Mouse (Mus musculus) layer of hippocampus, adult 9-11 months (tissue): ENCODE data around the gene Hoxa10.

Source experiments
- DNase-seq: peaks from one replicate; pipeline ENCODE4 v3.0.0; 2022

Gene Hoxa10

DNA sequence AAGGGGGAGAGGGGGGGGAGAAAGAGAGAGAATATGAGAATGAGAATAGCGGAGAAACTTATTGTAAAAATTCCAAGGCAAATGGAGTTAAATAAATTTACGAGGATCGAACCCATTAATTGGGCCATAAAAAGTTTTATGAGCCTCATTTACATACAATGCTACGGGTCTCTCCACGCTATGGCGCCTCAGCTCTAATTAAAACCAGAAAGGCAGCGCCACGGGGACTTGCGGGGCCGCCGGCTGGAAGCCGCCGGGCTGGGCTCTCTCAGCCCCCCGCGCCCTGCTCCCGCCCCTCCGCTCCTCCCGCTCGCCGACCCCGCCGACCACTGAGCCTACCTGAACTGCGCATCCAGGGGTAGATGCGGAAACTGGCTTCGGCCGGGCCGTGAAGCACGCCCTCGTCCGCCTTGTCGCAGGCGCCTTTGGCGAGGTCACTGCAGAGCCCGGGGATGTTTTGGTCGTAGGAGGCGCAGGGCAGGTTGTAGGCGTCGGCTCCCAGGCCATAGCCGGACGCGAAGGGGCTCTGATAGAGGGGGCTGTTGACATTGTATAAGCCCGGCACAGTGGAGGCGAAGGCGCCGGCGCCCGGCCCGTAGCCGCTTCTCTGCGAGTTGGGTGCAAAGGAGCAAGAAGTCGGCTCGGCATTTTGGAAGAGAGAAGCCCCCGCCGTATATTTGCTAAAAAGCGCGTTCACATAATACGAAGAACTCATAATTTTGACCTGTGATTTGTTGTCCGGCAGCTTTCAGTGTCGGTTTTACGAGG lies 23.8 kb downstream of the Hoxa10 start:
- no peak for DNase-seq

DNA sequence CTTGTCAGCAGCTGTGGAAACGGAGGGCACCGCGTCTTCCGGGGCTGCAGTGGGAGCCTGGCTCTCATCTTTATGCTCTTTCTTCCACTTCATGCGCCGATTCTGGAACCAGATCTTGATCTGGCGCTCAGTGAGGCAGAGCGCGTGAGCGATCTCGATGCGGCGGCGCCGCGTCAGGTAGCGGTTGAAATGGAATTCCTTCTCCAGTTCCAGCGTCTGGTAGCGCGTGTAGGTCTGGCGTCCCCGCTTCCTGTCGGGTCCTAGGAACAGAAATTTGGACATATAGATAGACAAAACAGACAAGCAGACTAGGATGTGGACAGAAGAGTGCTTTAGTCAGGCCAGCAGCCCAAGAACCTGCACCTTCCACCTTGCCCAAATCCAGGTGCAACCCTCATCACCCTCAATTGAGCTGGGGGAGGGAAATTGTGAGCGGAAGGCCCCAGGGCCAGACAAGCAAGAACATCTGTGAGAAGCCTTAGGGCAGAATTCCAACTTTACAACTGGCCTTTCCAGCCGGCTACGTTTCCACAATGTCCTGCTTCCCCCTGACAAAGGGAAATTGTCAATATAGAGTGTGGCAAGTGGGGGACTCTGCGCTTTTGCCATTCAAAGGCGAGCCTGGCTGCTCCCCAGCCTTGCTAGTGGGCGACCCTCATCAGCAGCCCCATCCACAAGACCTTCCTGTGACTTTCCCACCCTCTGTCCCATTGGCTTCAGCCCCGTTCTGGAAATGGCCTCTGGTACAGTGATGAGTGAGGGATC lies 24.7 kb downstream of the Hoxa10 start:
- no peak for DNase-seq

DNA sequence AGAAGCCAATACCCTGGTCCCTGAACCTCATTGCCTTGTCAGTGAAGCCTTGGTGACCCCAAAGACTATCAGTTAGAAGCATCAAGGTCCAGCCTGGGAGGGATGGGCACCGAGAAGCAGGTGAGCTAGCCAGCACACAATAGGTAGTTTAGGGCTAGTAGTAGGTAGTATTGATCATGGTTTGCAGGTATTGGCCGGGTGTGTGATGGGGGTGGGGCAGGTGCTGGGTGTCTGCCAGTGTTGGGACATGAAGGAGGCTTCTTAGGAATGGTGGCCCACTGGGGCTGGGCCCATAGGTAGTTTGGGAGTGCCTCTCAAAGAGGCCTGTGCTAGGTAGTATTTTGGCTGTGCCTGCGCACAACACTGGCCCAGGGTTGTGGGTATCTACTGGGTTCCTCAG lies 25.6 kb downstream of the Hoxa10 start:
- no peak for DNase-seq

DNA sequence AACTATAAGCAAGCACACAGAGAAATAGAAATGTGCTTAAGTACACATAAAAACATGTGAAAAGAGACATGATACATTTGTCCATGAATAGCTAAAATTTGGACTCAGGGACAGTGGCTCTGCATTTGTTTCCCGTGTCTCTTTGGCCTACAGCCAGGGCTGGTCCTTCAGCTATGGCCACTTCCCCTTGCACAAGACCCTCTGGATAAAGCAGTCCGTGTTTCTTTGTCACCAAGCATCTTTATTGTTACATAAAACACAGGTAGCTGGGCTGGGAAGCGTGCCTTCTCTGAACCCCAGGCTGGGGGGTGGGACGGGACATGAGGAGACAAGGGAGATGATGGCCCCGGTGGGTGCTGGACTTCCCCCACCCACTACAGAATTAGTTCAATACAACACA lies 26.4 kb downstream of the Hoxa10 start:
- DNase-seq = no peak

DNA sequence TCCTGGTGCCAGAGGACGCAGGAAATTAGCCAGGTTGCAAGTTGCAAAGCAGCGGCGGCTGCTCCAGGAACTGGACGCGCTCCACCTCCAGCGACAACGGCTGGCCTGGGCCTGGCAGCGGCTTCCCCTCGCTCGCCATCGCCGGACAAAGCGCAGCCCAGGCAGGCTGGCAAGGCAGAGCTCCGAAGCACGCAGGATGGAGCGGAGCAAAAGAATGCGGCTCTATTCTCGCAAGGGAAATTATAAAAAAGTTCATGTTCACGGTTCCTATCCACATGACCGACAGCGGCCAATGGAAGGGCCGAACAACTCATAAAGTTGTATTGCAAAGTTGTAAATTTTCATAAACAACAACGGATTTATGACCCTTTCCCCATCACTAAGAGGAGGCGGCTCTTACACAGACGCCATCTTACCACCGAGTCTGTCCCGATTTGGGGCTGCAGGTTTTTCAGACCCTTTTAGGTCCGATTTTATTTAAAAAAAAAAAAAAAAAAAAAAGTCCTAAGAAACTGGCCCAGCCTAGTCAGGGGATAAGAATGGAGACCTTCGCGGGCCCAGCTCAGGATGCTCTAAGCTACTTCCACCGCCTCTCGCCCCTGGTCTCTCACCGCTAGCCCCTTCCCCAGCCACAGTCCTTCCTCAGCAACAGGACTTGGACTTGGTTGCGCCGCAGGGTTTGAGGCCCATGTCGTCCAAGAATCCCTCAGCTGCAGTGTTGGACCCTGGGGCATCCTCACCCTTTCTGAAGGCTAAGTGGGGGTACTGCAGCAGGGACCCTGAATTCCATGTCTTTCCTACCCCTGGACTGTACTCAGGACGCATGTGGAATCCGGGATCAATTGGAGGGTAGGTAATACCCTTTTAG lies 27.3 kb downstream of the Hoxa10 start, which contains the start of the genes Hoxa3 and Gm28308:
Hoxa3 (minus strand) TSS at position 218 of the 868 bp plus-strand sequence.
Gm28308 (minus strand) TSS at position 221 of the 868 bp plus-strand sequence.
- DNase-seq = no peak

DNA sequence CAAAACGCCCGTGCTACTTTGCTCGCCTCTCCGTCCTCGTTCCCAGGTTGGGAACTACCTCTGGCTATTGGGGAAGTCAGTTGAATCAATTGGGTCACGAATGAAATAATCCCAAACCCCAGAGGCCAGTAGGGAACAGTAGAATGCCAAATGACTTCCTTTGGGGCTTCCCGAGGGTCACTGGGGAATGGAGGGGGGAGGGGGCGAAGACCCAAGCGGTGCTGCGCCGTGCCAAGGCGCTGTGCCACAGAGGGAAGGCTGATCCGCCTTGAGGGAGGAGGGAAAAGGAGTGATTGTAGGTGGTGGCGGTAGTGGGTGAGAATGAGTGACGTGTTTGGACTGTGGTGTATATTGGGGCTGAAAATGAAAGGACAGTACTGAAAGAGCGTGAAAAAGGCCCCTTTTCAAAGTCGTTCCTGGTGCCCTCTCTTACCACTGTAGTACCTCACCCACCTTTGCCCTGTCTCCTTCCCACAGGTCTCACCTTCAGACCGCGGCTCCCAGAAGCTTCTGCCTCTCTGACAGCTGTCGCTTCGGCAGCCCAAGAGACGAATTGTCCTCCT lies 28.0 kb downstream of the Hoxa10 start:
- no peak for DNase-seq

DNA sequence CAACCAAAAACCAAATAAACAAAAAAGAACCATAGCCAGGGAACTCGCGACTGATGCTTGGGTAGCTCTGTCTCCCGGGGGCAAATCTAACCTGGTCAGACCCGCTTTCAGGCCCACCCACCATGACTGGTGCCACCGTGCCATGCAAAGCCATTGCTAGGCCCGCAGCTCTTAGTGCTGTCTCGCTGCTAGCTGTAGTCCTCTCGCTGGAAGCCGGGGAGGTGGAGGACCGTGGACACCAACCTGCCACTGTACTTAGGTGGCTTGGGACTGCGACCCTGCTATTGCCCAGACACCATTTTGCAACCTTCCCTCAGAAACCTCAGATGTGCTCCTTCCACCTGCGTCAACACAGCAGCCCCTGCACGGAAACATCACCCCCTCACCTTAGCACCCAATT lies 28.7 kb downstream of the Hoxa10 start:
- no peak for DNase-seq

DNA sequence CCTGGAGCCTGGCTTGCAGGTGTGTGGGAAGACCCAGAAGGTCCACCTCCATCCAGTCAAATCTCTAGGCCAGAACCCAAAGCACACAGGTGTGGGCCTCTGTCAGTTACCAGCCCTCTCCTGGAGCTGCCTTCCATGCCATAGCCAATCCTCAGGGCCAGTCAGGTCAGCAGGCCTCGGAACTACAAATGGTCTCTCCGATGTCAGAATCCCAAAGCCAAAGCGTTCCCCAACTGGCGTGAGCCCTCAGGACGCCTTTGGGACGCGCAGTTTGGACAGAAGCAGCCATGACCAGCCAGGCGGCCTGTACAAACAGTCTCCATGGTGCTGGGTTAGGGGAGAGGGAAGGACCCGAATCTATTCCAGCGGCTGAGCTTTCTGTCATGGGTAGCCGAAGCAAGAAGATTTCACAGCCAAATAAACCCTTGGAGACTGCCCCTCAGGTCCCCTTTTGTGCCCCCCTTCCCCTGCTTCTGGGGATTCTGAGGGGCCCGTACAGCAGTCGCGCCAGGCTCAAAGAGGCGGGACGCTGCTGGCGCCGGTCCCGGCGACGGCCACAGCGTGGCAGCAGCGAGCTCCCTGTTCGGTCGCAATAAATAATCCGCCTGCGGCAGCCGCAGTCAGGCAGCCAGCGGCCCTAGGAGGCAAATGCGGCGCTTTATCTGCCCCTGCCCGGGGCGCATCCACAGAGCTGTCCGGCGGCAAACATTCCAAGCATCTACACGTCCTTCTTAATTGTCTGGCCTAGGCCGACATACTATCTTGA lies 29.3 kb downstream of the Hoxa10 start:
- peak; percentile 26 for DNase-seq

DNA sequence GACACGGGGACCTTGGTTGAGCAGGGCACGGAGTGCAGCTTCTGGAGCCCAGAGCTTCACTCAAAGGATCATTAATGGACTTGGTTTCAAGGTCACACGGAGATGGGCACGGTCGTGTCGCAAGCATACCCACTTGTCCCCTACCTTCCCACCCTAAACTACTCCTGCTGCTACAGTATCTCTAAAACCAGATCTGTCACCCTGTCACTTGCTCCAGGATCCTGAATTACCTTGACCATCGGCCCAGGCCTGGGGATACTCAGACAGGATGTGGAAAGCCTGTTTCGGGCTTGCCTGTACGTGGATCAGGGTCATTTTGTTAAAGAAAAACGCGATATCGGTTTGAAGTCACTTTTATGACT lies 31.0 kb downstream of the Hoxa10 start:
- DNase-seq = no peak

DNA sequence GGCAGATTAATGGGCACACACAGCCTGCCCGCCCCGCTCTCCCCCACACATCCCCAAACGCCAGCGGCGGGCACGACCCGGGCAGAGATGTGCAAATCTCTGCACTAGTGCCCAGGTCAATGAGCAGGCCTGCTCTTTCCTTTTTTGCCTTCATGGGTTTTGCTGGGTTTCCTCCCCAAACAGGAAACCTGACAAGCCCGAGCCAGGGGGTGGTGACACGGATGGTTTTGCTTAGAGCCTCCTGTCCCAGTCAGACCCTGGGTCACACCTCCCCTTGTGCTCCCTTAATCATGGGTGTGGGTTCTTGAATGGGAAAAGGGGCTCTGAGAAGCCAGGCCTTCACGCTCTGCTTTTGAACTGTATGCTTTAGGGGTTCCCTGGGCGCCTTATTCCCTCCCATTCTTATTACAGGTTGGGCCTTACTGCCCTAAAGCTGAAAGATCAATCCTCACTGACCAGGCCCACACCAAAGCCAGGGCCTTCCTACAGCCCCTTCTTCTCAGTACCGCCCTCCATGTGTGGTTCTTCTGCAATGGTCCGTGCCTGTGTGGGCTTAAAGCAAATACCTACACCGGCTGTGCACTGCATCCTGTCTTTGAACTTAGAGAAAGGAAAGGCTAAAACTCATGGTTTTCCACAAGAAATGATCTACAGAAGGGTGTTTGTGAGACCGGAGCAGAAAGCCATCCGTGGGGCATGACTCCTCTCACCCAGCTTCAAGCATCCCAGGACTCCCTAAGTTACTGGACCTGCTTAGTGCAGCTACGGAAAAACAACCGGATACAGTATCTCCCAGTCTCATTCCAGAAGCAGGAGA lies 31.6 kb downstream of the Hoxa10 start:
- no peak for DNase-seq

DNA sequence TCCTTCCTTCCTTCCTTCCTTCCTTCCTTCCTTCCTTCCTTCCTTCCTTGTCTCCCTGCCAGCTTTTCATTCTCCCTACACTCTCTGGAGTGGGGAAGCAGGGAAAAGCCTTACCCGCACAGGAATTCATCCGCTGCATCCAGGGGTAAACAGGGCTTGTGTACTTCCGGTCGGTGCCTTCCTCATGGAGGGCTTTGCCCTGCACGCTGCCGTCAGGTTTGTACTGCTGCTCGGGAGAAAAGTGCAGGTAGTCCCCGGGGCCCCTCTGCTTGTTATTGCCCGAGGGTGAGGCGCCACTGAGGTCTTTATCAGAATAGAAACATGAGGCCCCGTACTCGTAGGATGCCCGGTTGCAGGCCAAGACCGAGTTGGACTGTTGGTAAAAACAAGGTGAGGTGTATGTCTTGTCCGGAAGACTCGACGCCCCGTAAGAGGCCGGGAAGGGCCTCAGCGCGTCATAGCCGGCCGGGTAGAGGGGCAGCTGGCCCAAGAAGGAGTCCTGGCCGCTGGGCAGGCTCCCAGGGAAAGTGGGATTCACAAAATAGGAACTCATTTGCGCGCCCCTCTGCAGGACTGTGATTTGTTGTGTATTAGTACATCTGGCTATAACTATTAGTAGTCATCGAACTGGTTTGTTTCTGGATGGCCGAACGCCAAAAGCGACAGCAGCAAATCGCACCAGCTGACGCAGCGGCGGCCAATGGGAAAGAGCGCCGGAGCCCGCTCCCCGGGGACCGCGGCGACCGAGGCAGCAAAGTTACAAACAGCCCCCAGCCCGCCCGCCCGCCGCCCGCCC lies 32.4 kb downstream of the Hoxa10 start, which contains the start of gene Hoxa6:
Hoxa6 (minus strand) TSS at position 651 of the 796 bp plus-strand sequence.
- no peak for DNase-seq

DNA sequence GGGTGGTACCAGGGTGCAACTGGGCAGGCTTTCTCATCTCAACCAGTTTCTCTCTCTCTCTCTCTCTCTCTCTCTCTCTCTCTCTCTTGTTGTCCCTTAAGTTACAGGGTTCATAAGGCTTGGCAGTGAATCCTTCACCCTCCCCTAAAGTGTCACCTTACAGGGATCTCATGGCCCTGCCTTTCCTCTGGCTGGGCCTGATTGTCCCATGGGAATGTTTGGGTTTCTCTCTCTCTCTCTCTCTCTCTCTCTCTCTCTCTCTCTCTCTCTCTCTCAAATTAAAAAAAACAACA lies 33.0 kb downstream of the Hoxa10 start:
- DNase-seq = no peak

DNA sequence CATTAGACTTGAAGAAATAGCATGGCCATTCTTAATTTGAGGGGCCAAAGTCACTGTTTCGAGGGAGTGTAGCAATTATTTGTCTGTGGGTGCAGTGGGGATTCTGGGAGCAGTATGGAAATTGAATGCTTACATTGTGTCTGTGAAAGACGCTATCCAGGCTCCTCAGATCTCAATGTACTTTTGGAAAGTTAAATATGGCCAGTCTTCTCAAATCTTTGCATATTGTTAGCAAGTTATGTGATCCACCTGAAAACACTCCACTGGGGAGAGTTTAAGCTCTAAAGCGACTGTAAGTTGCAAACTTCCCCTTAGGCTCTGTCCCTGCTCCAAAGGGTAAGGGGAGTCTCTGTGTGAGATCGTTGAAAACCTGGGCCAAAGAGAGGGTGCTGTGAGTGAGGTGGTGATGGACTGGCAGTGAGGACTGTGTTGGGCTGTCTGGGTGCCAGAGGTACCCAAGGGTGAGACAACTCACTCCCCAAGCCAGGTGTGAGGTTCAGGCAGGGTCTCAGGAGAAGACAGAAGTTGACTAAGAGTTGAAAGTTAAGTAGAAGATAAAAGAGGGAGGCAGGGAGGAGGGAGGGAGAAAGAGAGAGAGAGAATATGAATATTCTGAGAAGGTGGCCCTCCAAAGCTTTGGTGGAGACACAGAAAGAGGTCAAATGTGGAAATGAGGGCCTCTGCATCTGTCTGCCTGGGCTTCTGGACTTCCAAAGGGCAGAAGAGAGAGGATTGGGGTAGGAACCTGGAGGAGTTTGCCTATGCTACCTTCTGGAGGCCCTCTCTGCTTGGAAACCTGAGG lies 33.6 kb downstream of the Hoxa10 start:
- DNase-seq = no peak

DNA sequence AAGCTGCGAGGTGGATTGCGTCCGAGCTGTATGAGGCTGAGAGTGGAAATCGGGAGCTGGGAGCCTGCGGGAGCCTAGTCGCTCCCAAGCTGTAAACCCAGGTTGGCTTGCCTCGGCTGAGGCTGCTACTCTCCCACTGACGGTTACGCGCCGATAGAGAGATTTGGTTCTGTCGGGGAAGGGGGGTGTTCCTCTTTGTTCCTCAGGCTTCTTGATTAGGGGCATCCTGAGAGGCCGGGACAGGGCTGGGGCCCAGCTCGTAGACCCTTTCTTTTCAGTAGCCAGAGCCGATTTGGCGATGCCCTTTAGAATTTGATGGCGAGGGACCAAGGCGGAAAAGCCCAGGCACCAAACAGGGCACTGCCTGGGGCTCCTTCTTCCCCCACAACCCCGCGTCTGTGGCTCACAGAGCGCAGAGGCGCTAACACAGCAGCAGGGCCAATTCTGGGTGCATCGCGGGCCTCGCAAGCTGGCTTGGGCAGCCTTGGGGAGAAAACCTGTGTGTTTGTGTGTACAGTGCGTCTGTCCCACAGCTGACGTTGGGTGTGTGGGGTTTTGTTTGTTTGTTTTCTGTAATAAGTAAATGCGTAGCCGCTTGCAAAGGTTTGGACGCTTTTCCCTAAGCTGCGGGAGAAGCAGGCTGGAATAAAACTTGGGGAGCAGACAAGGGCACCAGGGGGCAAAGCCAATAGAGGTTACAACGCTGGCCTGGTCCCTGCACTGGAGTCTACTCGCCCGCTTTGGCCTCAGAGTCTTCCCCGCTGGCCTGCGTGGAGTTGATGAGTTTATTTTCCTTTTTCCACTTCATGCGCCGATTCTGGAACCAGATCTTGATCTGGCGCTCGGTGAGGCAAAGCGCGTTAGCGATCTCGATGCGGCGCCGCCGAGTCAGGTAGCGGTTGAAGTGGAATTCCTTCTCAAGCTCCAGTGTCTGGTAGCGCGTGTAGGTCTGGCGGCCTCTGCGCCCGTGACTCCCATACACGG lies 34.7 kb downstream of the Hoxa10 start:
- no peak for DNase-seq

DNA sequence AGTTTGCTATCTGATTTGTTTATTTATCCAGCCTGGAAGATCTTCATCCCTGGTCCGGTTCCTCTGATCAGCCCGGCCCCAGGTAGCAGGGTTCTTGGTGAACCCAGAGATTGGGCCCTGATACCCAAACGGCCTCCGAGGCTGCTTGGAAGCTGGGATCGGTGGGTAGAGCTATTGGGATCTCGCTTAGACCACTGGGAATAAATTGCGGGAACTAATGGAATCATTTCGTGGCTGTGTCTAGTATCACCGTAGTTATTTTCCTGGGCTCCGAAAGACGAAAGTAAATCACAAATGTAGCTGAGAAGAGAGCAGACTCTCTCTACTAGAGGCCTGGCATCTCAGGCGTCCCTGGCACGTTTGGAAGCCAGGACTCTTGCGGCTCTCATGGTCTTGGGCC lies 35.4 kb downstream of the Hoxa10 start:
- no peak for DNase-seq

DNA sequence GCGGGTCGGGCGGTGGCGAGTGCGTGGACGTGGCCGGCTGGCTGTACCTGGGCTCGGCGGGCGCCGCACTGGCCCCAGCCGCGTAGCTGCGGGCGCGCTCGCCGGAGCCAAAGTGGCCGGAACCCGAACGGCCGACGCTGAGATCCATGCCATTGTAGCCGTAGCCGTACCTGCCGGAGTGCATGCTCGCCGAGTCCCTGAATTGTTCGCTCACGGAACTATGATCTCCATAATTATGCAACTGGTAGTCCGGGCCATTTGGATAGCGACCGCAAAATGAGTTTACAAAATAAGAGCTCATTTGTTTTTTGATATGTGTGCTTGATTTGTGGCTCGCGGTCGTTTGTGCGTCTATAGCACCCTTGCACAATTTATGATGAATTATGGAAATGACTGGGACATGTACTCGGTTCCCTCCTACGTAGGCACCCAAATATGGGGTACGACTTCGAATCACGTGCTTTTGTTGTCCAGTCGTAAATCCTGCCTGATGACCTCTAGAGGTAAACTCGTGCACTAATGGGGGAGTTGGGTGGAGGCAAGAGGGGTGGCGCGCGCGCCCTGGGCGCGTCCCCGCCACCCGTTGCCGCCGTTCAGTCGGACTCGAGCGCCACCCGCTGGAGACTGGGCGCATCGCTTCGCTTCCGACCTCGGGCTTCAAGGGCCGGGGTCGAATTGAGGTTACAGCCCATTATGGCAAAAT lies 36.5 kb downstream of the Hoxa10 start, which contains the start of gene Hoxa5:
Hoxa5 (minus strand) TSS at position 538 of the 703 bp plus-strand sequence.
- DNase-seq = no peak

DNA sequence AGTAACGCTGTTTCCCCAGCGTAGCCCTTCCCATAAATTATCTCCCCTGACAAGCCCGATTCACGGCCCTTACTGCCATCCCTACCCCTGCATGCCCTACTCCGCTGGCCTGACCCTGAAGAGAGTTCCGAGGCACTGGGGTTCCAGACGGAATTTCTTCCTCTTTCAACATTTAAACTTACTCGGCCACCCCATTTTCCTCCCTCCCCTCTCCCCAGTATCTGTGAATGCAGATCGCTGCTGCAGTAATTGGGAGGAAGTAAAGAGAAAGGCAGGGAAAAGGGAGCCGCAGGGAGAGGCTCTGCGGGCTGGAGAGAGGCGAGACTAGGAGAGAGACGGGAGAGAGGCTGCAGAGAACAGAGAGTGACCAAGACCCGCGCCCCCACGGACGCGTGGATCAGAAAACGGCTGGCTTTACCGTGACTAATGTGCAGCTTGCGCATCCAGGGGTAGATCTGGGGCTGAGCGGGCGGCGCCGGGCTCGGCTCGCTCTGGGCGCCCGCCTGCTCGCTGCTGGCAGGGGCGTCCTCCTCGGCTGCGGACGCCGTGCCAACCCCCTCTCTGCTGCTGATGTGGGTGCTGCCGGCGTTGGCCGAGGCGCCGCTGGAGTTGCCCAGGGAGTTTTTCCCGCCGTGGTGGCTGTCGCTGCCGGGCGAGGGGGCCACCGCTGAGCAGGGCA lies 37.1 kb downstream of the Hoxa10 start:
- DNase-seq = no peak
